Mouse (Mus musculus): ENCODE results near the gene Hcfc2. TPM values are rescaled to one million over a fixed set of nuclear protein-coding genes. Genes with fewer than 3 reads are reported as not detected.

Gene Hcfc2
- total and polyA plus RNA-seq, 3 experiments = 4.7 to 30.4 (median 27.8) TPM

DNA sequence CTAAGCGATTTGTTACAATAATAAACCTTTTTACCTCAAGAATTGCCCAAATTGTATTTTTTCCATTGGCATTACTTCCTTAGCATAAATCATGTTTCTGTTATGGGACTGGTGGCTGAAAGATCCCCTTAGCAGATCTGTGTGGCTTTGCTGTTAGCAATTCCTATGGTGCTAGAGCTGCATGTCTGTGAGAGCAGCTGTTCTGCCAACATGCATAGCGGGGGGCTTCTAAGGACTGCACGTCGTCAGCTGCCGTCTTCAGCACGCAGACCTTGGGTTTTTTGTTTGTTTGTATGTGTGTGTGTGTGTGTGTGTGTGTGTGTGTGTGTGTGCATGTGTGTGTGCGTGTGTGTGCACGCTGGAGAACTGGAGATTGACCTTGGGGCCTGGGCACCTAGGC, 45.4 kb downstream of the Hcfc2 start:
- no peak for DNase-seq

DNA sequence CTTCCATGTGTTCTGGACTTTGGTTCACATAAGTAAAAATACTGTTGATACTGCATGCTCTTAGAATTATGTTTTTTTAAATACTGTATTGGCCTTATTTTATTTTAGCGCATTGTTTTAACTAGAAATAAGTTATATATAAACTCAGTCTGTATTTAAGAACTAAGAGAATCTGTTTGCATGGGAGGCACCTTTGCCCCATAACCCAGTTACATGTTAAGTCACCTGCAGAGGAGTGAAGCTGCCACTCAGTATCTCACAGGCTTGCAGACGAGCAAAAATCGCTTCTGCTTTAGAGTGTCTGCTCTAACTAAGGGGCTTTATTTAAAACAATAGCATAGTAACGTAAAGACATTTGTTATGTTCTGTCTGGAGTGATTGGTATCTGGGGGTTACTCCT, 45.9 kb downstream of the Hcfc2 start:
- no peak for DNase-seq

DNA sequence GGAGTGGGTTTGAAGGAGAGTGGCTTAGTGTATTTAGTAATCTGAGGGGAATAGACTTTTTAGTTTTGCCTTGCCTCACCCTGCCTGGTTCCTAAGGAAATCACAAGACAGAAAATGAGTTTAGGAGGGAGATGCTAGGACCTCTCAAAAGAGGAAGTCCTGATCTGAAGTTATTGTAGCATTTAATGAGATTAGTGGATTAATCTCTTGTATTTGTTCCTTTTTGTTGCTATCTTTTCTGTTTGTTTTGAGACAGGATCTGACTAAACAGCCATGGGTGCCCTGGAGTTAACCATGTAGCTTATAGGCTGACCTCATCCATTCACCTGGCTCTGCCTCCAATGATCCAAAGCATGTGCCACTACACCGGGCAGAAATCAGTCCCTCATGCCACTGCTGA, 46.6 kb downstream of the Hcfc2 start:
- DNase-seq = no peak

DNA sequence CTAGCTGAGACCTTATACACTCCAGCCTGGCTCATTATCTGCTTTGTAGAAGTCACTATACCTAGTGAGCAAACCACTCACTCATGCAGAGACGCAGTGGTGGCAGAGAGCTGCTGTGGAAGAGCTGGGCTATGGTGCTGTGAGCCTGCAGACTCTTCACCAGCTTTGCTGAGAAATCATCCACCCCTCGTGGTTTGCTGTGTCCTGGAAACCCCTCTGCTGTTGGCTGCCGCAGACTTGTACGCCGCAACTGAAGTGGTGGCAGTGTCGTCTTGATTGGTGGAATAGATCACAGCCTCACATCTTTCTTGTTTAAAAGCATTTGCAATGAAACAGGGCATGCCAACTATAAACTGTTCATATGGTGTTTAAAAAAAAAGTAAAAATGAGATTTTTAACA, 48.3 kb downstream of the Hcfc2 start:
- no peak for DNase-seq

DNA sequence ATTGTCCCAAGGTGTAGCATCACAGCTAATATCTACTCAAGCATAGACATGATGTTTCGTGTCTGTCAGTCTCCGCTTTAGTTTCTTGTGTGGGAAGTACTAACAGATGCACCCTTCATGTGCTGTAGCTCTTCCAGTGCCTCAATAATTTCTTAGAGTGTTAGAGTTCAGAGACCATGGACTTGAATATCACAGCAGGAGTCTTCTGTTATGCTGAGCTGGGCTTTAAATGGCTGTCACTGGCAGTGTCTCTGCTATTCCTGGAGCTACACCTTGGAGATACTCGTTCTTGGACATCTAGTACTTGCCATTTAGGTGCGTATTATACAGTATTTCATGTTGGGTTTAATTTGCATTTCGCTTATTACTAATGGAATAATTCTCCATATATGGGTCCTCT, 49.3 kb downstream of the Hcfc2 start:
- DNase-seq = no peak

DNA sequence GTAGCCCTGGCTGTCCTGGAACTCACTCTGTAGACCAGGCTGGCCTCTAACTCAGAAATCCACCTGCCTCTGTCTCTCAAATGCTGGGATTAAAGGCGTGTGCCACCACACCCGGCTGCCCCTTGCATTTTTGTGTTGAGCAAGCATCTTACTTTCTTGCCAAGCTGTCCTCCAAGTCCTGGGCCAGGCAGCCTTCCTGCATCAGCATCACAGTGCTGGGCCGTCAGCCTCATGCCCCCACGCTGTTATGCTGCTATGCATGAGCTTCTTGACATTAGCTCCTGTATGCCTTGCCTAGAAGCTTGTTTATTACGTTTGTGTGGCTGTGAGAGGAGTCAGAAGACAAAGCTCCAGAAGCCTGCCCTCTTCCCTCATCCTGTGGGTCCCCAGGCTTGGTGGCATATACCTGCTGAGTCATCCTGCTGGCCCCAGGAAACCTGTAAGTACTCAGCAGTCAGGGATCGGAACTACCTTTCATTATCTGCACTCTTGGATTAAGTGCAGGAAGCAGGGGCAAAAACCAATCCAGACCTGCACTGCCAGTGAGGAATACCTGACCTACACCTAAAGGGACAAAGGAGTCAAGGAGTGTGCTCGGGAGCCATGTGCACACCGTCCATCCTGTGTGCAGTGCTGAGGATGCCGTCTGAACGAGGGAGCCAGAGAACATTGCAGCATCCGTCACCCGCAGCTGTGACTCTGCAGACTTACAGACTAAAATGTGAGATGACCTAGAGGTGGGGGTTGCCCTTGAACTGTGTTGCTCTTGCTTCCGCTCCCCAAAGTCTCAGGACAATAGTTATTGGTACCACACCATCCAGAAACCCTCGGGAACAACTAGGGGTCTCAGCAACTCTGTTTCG, 51.3 kb downstream of the Hcfc2 start:
- DNase-seq = no peak

DNA sequence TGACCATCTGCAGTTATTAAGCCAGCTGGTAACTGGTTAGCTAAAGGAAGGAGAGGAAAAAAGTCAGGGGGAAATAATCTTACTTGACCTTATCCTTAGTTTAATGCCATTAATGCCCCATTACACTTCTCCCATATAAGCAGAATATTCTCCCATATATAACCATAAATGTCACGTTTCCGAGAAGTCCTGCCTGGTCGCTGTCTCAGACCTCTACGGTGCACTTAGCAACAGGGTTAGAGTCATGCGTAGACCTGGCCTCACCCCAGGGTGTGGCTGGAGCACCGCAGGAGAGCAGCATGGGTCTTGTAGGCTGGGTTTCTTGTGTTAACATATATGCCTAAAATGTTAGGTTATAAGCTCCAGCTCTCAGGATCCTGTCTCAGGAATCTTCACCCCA, 54.8 kb downstream of the Hcfc2 start:
- no peak for DNase-seq

DNA sequence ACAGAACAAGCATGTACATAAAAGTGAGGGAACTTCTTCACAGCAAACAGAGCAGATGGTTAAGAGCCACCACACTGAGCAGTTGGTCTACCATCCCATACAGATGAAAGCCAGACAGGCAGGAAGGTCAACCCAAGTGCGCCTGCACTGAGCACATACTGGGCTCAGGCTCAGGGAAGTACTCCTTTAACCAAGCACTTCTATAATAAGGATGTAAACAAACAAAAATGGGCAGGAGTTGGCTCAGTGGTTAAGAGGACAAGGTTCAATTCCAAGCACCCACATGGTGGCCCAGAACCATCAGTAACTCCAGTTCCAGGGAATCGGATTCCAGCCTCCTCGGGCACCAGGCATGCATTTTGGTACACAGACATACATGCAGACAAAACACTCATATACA, 57.0 kb downstream of the Hcfc2 start:
- DNase-seq = no peak

DNA sequence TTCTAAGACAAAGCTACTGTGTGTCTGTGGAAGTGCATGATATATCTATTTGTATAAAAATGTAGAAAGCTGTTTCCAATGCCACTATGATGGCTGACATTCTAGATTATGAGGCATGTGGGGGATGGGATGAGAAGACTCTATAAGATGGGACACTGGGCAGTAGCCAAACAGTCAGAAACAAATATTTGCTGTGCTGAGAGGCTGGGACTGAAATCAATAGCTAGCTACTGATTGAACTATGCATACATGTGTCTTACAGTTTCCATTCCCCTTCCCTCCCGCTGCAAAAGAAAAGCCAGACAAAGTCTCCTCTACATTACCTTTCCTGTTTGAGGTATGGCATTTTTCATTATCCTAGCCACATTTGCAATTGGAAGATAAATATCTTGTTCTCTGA, 58.7 kb downstream of the Hcfc2 start:
- DNase-seq = no peak

DNA sequence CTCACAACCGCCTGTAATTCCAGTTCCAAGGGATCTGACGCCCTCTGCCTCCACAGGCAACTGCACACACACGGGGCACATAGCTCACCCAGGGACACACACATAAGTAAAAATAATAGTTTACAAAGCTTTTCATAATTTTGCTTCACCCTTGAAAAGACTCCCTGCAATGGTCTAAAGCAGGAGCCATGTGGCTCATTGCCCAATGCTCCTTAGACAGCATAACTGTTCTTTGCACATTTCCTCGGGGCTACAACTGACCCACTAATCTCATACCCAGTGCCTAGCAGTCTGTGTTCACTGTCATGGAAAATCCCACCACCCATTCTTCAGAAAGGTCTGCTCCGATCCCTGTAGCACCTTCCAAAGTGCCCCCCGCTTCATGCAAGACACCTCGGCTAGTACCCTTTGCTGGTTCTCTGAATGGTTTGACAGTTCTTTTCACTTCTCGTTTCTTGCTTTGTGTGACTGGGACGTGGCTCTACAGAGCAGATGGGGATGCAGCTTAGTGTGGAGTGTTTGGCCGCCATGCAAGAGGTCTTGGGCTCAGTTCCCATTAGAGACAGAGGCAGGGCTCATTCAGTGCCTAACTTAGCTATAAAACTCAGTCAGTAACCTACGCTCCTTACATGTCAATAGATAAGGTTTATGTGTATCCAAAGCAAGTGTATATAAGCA, 59.4 kb downstream of the Hcfc2 start:
- no peak for DNase-seq

DNA sequence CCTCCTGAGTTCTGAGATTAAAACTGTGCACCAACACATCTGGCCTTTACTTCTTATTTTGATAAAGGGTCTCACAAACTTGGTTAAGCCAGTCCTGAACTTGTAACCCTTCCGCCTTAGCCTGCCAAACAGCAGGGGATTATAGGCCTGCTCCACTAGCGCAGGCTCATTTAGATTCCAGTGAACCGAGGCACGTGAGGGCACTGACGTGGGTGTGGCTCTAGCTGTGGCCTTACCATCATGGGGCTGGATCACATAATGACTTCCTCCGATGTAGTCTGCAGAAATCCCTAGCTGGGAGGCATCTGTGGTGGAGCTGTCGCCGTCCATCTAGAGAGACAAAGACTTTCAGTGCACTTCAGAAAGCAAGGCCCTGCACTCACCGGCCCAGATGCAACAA, 60.5 kb downstream of the Hcfc2 start:
- no peak for DNase-seq

DNA sequence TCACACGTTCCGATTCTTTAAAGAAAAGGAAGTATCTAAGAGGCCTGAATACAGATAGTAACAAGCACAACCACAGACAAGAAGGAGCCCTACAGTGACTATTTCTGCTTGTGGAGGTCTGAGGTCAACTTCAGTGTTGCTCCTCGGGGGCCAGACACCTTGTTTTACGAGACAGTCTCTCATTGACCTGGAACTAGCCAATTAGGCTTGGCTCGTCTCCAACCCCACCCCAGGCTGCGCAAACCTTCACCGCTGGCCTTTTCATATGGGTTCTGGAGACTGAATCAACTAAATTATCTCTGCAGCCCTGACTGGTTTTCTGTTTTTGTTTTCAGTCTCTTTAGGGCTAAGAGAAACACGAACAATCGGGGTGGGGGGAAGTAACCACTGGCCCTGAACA, 61.4 kb downstream of the Hcfc2 start:
- DNase-seq = no peak

DNA sequence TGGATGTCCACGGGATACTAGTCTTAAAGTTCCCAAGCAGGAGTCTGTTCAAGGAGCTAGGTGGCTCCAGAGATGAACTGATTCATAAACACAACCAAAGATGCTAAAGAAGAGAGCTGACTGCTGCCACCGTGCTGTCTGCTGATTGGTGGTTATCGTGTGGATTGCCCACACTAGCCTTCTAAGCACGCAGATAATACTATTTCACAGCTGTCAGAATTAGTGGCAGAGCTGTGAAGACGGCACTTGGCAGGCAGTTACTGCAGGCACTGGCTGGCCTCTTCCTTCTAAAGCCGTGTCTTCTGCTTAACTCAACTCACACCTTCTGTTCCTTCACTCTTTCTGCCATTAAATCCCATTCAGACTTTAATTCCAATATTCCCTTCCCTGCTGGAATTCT, 62.4 kb downstream of the Hcfc2 start:
- DNase-seq = no peak

DNA sequence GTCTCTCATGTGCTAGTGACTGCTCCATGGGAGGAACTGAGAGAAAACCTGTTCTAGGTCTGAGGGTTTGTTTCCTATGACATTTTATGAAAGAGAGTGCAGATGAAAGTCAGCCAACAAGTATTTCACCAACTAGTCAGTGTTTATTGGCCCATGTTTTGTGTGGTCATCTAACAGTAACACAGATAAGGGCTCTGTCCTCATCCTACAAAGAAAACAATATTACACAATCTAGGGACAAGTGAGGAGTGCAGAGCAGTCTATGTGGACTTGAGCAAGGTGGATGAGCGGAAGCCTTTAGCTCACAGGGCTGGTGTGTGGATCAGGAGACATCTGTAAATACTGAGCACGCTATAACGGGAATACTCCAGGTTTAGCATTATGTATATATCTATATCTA, 62.9 kb downstream of the Hcfc2 start:
- no peak for DNase-seq

DNA sequence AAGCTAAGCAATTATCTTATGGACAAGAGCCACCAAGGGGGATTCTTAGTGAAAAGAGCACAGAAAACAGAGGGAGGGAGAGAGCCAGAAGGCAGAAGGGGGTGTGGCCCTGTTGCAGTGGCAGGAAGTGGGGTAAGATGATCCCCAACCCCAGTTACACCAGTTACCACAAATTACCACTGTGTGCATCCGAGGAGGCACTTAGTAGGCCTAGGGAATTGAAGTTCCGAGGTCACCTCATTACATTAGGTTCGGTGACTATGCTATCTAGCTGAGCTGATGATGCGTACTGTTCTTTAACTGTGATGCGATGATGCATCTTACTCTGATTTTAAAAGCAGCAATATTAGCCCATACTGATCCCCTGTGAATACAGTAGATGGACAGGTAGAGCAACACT, 63.7 kb downstream of the Hcfc2 start:
- no peak for DNase-seq

DNA sequence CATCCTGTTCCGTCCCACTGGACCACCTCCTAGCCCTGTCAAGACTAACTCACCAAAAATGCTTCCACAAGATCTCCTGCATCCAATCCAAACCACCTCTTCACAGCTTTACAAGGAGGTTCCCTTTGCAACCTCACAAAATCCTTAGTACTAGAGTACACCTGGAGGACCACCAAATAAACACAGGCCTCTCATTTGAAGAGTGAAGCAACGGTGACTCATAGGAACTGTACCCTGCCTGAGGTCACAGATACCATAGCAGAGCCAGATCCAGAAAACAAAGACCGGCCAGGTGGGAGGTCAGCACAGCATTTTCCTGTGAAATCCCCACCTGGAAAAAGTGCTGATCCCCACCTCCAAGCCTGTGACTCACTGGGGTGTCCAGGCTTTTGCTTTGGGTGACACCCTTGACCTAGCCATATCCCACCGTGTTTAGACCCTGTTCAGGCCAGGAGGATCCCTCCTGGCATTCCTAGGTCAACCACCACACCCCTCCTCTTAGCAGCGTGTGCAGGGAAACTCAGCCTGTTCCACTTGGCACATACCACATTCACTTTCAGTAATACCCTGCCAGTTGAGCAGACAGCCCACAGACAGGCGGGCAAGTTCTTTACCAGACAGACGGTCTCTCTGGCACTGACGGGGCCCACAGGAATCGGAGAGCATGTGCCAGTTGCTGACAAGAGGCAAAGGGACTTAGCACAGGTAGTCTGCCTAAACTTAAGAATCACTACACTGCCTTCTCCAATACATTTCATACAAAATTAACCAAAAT, 65.3 kb downstream of the Hcfc2 start:
- no peak for DNase-seq

DNA sequence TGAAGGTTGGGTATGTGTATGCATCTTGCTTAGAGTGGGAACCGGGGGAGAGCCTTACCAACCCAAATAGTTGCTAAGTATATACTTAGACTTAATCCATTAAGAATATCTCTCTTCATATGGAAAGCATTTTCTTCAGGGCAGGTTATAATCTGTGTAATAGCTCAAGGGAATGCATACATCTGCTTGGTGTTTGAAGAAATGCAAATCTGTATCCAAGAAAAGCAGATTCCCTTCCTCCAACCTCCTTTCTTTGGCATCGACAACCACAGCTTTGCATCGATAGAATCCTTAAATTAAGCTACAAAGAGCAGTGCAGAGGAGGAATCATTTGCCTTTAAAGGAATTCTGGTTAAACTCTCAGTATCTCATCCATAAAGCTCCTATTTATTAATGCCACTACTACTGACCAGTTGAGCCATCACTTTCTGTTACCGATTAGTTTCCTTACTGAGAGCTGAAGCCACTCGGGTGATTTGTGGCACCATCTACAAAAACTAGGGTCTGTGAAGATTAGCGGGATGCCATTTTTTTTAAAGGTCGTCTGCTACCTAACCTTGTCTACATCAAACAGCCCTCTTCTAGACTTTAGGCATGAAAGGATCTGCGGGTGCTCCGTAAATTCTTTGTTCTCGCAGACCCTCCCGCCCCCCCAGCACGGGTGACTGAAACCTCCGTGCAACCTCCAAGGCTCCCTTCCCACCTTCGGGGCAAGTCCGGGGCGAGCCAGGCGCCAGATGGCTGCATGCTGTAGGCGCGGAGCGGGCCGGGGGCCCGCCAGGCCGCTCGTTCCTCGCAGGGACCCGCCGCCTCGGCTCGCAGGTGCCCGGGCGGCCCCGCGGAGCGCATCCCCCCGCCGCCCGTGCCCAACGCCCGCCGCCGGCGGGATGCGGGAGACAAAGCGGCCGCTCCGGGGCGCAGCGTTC, 67.1 kb downstream of the Hcfc2 start:
- peak; percentile 67 for DNase-seq

DNA sequence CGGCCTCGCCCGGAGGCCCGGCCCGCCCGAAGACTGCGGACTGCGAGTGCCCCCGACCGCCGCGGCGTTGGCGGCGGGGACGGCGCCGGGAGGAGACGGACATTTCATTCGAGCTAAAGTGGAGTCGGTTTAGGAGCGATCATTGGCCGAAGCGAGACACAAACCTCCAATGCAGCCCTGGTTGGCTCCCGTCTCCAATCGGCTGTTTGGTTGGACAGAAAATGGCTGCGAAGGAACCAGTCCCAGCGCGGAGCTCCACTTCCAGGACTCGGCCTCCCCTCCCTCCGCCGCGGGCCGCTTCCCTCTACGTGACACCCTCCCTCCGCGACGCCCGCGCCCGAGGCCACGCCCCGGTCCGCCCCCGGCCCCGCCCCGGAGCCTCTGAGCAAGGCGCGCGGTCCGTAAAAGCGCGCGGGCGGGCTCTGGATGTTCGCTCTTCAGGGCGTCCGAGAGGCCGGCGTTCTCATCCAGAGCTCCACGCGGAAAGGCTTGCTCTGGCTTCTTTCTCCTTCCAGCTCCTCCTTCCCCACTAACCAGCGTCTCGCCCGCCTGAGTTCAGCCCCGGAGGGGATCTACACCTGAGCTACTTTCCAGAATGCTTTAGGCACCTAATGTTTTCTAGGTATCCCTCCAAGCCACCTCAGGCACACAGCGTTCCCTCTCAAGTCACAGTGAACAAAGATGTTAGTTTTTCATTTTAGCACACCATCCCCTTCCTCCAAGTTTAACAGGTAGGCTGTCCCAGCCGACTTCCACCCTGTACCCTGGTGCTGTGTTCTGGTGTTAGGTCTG, 68.1 kb downstream of the Hcfc2 start, which contains the start of gene Nfyb:
Gene Nfyb (minus strand): TSS at position 305 of the 792 bp plus-strand sequence.
- peak; percentile 98 for DNase-seq

DNA sequence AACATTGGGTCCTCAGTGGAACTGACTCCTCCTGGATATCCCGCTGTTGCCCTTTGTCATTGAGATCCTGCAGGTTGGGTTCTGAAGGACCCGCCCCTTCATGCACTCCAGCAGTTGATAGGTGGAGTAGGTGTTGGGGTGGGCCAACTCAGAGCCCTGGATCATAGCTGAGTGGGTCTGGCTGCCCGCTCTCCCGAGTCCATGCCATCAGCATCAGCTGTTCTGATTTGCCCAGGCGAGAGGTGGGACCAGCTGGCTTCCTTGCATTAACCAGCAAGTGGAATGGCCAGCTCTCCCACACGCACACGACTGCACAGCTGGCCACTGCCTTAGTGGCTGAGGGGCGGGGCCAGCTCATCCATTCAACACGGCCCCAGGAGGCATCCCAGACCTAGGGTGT, 72.9 kb downstream of the Hcfc2 start:
- DNase-seq = no peak

DNA sequence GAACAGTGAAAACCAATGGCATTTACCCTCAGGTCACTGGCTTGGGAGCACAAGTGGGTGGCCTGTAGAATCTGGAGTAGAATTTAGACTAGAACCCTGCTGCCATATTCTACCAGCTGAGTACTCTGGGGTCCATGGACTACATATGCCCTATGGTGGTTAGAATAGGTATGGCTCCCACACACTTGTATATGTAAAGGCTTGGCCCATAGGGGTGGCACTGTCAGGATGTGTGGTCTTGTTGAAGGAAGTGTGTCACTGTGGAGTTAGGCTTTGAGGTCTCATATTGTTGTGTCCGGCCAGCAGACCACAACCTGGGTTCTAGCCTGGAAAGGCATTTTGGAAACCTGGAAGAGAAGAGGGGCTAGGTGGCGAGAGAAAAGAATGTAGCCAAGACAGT, 74.8 kb downstream of the Hcfc2 start:
- no peak for DNase-seq

DNA sequence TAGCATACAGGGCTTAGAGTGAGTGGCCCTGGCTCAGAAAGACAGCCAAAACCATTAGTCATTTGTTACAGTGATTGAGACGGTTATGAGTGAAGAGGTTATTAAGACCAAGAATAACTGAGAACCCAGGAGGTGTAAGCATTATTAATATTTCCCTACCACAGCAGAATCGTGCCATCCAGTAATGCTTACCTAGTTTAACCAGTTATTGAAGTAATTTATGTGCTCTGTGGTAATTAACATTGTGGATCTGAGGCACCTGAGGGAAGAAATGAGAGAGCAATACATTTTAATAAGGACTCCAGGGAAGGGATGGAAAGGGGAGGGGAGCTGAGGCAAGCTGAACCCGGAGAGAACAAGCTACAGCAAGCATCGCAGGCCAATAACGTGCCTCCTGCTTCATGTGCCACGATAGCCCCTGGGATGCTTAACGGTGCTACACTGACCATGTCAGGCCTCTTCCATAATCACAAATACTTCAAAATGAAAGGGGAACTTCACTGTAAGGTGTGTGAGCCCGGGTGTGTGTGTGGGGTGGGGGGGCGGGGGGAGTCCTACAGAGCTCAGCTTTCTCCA, 75.7 kb downstream of the Hcfc2 start:
- DNase-seq = no peak

Measured in adrenal gland, adult 2 months (tissue).